Mouse (Mus musculus): ENCODE results near the gene Gm20388.

Gene Gm20388

GRCm38 (mm10) chr8:120626461-120626860 is 715.8 kb downstream of the Gm20388 start:
- no peak for DNase-seq (ENCODE audit: low read depth, low spot score)

GRCm38 (mm10) chr8:120627298-120627697 is 716.7 kb downstream of the Gm20388 start:
- no peak for DNase-seq (ENCODE audit: low read depth, low spot score)

GRCm38 (mm10) chr8:120630031-120630430 is 719.4 kb downstream of the Gm20388 start:
- DNase-seq (ENCODE audit: low read depth, low spot score) = no peak

GRCm38 (mm10) chr8:120630848-120631247 is 720.2 kb downstream of the Gm20388 start:
- no peak for DNase-seq (ENCODE audit: low read depth, low spot score)

GRCm38 (mm10) chr8:120631441-120632375 is 721.1 kb downstream of the Gm20388 start:
- no peak for DNase-seq (ENCODE audit: low read depth, low spot score)

GRCm38 (mm10) chr8:120632969-120633664 is 722.5 kb downstream of the Gm20388 start:
- no peak for DNase-seq (ENCODE audit: low read depth, low spot score)

- DNase-seq (ENCODE audit: low read depth, low spot score) = peak; percentile 12
These were observed 723.1 kb downstream of the Gm20388 start for GRCm38 (mm10) chr8:120633665-120634271.

- DNase-seq (ENCODE audit: low read depth, low spot score) = peak; percentile 82
These were observed 723.7 kb downstream of the Gm20388 start for GRCm38 (mm10) chr8:120634329-120634839.

GRCm38 (mm10) chr8:120641245-120641644 is 730.6 kb downstream of the Gm20388 start:
- no peak for DNase-seq (ENCODE audit: low read depth, low spot score)

GRCm38 (mm10) chr8:120642031-120642662 is 731.5 kb downstream of the Gm20388 start:
- DNase-seq (ENCODE audit: low read depth, low spot score) = no peak

GRCm38 (mm10) chr8:120644663-120645062 is 734.0 kb downstream of the Gm20388 start:
- DNase-seq (ENCODE audit: low read depth, low spot score) = no peak

- DNase-seq (ENCODE audit: low read depth, low spot score) = no peak
These were observed 736.9 kb downstream of the Gm20388 start, which contains the start of gene 1190005I06Rik for GRCm38 (mm10) chr8:120647532-120647931. TSS of gene 1190005I06Rik (minus strand) at chr8:120647632.

GRCm38 (mm10) chr8:120656322-120657052 is 745.8 kb downstream of the Gm20388 start:
- no peak for DNase-seq (ENCODE audit: low read depth, low spot score)

- DNase-seq (ENCODE audit: low read depth, low spot score) = no peak
These were observed 746.8 kb downstream of the Gm20388 start for GRCm38 (mm10) chr8:120657415-120657814.

GRCm38 (mm10) chr8:120664566-120664965 is 753.9 kb downstream of the Gm20388 start:
- DNase-seq (ENCODE audit: low read depth, low spot score) = no peak

GRCm38 (mm10) chr8:120665726-120666455 is 755.2 kb downstream of the Gm20388 start:
- peak; percentile 45 for DNase-seq (ENCODE audit: low read depth, low spot score)

GRCm38 (mm10) chr8:120666807-120667470 is 756.3 kb downstream of the Gm20388 start:
- peak; percentile 9 for DNase-seq (ENCODE audit: low read depth, low spot score)

GRCm38 (mm10) chr8:120667561-120668373 is 757.1 kb downstream of the Gm20388 start, which contains the start of the genes Gm27021 and Cox4i1:
TSS of gene Gm27021 (minus strand) at chr8:120668079.
TSS of gene Cox4i1 (plus strand) at chr8:120668222.
- DNase-seq (ENCODE audit: low read depth, low spot score) = peak; percentile 94

Data from CD4-positive helper T cell, adult 2 months (primary cell).